Mouse (Mus musculus): Measurements from ENCODE around the gene Bri3. TPM values are rescaled to one million over a fixed set of nuclear protein-coding genes. Genes with fewer than 3 reads are reported as not detected.

Gene Bri3
- total and polyA plus RNA-seq, 2 experiments from 2014 or later, result 18.2 to 114 TPM

DNA sequence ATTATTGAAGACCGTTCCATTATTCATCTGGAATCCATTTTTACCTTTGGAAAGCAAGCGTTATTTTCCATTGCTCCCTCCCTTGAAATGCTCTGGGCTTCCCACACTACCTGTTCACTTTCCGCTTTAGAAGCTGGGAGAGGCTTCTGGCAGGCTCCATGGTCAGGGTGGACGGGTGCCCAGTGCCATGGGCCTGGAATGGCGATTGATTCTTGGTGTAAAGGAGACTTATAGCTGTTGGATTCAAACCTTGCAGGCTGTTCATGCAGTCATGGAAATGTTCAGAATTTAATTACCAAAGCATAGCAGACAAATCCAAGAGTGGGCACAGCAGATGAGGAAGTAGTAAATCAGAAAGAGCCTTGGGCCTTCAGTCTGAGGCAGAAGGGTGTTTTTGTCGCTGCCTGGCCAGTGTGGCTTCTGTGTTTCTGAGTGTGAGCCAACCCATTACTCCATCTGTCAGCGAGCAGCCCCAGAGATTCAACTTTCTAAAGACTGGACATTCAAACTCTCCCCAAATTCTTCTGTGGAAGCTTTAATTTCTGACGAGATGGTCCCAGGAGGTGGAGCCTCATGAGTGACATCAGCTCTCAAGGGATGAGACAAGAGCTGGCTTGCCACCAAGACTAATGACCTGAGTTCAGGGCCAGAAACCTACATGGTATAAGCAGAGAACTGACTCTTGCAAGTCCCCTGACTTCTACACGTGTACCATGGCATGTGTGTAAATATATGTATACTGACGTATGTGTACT is 195.2 kb downstream of the Bri3 start:
- H3K9ac ChIP-seq (replicated peaks; ENCODE audit: low read length), result no peak overlapping the region
- no peak overlapping the region; the same call in 1 of the 2 replicates for H3K27ac ChIP-seq
- H3K4me2 ChIP-seq (ENCODE audit: low read depth, low read length), result no peak overlapping the region
- no peak for DNase-seq (ENCODE audit: low spot score)
- H3K4me1 ChIP-seq (ENCODE audit: insufficient read depth, low read length), result no peaks in the 10 kb centered on the region
- no peaks in the 10 kb centered on the region for H3K36me3 ChIP-seq (ENCODE audit: insufficient read depth, low read length)
- no peak overlapping the region for H3K4me3 ChIP-seq (ENCODE audit: low read length)
- no peaks in the 10 kb centered on the region for H3K9me3 ChIP-seq (ENCODE audit: low read length)
- H3K27me3 ChIP-seq (ENCODE audit: insufficient read depth, low read length), result no peaks in the 10 kb centered on the region
- no peak for TF ChIP-seq CTCF (IDR thresholded peaks at IDR 0.05; ENCODE audit: low read depth)
- WGBS, result 71% methylated on average over 10 of the region's 10 CpGs
- no peak for ATAC-seq

GRCm38 (mm10) chr5:144441831-144442271 is 197.6 kb downstream of the Bri3 start:
- peak; percentile 32 for DNase-seq (ENCODE audit: low spot score)
- no peak for ATAC-seq
- no peaks in the 10 kb centered on the region for H3K36me3 ChIP-seq (ENCODE audit: insufficient read depth, low read length)

GRCm38 (mm10) chr5:144446475-144447225 is 202.4 kb downstream of the Bri3 start:
- H3K36me3 ChIP-seq (ENCODE audit: insufficient read depth, low read length), result no peaks in the 10 kb centered on the region
- H3K4me3 ChIP-seq (ENCODE audit: low read length), result no peak overlapping the region
- peak; percentile 63 for TF ChIP-seq CTCF (IDR thresholded peaks at IDR 0.05; ENCODE audit: low read depth)
- H3K9ac ChIP-seq (replicated peaks; ENCODE audit: low read length), result no peak overlapping the region
- no peak overlapping the region for H3K27ac ChIP-seq
- H3K4me2 ChIP-seq (ENCODE audit: low read depth, low read length), result no peak overlapping the region
- no peaks in the 10 kb centered on the region for H3K4me1 ChIP-seq (ENCODE audit: insufficient read depth, low read length)
- no peaks in the 10 kb centered on the region for H3K27me3 ChIP-seq (ENCODE audit: insufficient read depth, low read length)
- peak; percentile 65 for DNase-seq (ENCODE audit: low spot score)
- no peaks in the 10 kb centered on the region for H3K9me3 ChIP-seq (ENCODE audit: low read length)
- 79% methylated on average over 10 of the region's 10 CpGs for WGBS
- no peak for ATAC-seq

More at GRCm38 (mm10) chr5:144441831-144442271, 197.6 kb downstream of the Bri3 start:
- no peak overlapping the region for H3K4me2 ChIP-seq (ENCODE audit: low read depth, low read length)
- WGBS, result 31% methylated on average over 12 of the region's 12 CpGs
- no peak overlapping the region for H3K9ac ChIP-seq (replicated peaks; ENCODE audit: low read length)
- no peaks in the 10 kb centered on the region for H3K4me1 ChIP-seq (ENCODE audit: insufficient read depth, low read length)
- H3K27me3 ChIP-seq (ENCODE audit: insufficient read depth, low read length), result no peaks in the 10 kb centered on the region
- no peak for TF ChIP-seq CTCF (IDR thresholded peaks at IDR 0.05; ENCODE audit: low read depth)
- no peaks in the 10 kb centered on the region for H3K9me3 ChIP-seq (ENCODE audit: low read length)
- no peak overlapping the region for H3K27ac ChIP-seq
- H3K4me3 ChIP-seq (ENCODE audit: low read length), result no peak overlapping the region

- DNase-seq (ENCODE audit: low spot score) (no peak), ATAC-seq (no peak)
- no peaks in the 10 kb centered on the region for H3K4me1 ChIP-seq (ENCODE audit: insufficient read depth, low read length)
- H3K36me3 ChIP-seq (ENCODE audit: insufficient read depth, low read length), result no peaks in the 10 kb centered on the region
- H3K9ac ChIP-seq (replicated peaks; ENCODE audit: low read length), result no peak overlapping the region
- no peak overlapping the region for H3K4me3 ChIP-seq (ENCODE audit: low read length)
- H3K9me3 ChIP-seq (ENCODE audit: low read length), result no peaks in the 10 kb centered on the region
- no peak overlapping the region for H3K27ac ChIP-seq
- H3K4me2 ChIP-seq (ENCODE audit: low read depth, low read length), result no peak overlapping the region
- 88% methylated on average over 8 of the region's 8 CpGs for WGBS
- no peak for TF ChIP-seq CTCF (IDR thresholded peaks at IDR 0.05; ENCODE audit: low read depth)
- H3K27me3 ChIP-seq (ENCODE audit: insufficient read depth, low read length), result no peaks in the 10 kb centered on the region
Observed at GRCm38 (mm10) chr5:144447226-144447616, 203.0 kb downstream of the Bri3 start.

DNA sequence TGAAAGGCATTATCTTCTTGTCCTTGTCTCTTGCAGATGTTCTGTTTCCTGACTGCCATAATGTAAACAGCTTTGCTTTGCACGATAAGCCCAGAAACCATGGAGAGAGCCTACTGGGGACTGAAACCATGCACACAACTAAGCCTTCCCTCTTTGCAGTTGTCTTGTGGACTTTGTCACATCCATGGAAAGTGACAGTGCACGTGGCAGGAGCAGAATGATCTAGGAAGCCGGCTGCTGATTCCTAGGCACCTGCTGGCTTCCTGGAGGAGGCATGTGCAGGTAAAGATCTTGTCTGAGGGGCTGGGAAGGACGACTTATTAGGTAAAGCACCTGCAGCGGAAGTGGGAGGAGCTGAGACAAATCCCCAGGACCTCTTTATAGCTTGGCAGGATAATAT is 203.7 kb downstream of the Bri3 start:
- TF ChIP-seq CTCF (IDR thresholded peaks at IDR 0.05; ENCODE audit: low read depth), result no peak
- no peak overlapping the region for H3K4me2 ChIP-seq (ENCODE audit: low read depth, low read length)

GRCm38 (mm10) chr5:144452776-144453455 is 208.7 kb downstream of the Bri3 start:
- Histone ChIP-seq H3K4me1 (ENCODE audit: insufficient read depth, low read length) (peaks cover 4% of the 10 kb centered on the region; the same call in 1 of the 2 replicates), H3K27ac (no peak overlapping the region), H3K9ac (replicated peaks; ENCODE audit: low read length) (no peak overlapping the region), H3K36me3 (ENCODE audit: insufficient read depth, low read length) (no peaks in the 10 kb centered on the region), H3K4me2 (ENCODE audit: low read depth, low read length) (no peak overlapping the region), H3K9me3 (ENCODE audit: low read length) (no peaks in the 10 kb centered on the region), H3K27me3 (ENCODE audit: insufficient read depth, low read length) (no peaks in the 10 kb centered on the region), H3K4me3 (ENCODE audit: low read length) (no peak overlapping the region)
- no peak for TF ChIP-seq CTCF (IDR thresholded peaks at IDR 0.05; ENCODE audit: low read depth)
- 71% methylated on average over 7 of the region's 7 CpGs for WGBS
- no peak for DNase-seq (ENCODE audit: low spot score)
- ATAC-seq, result no peak

More for the DNA sequence above, 203.7 kb downstream of the Bri3 start:
- no peaks in the 10 kb centered on the region for H3K9me3 ChIP-seq (ENCODE audit: low read length)
- DNase-seq (ENCODE audit: low spot score) (no peak), ATAC-seq (no peak)
- H3K9ac ChIP-seq (replicated peaks; ENCODE audit: low read length), result no peak overlapping the region
- H3K4me3 ChIP-seq (ENCODE audit: low read length), result no peak overlapping the region
- H3K27me3 ChIP-seq (ENCODE audit: insufficient read depth, low read length), result no peaks in the 10 kb centered on the region
- no peaks in the 10 kb centered on the region for H3K36me3 ChIP-seq (ENCODE audit: insufficient read depth, low read length)
- H3K4me1 ChIP-seq (ENCODE audit: insufficient read depth, low read length), result no peaks in the 10 kb centered on the region
- H3K27ac ChIP-seq, result no peak overlapping the region
- WGBS, result 62% methylated on average over 5 of the region's 5 CpGs
